Mouse (Mus musculus) heart, postnatal 10 days (tissue): ENCODE data around the gene Dohh. TPM values are rescaled to one million over a fixed set of nuclear protein-coding genes. Genes with fewer than 3 reads are reported as not detected.

ENCODE experiments used
- DNase-seq, 2 experiments: peaks; one replicate each; pipeline ENCODE4 v3.0.0; 2021
- intact Hi-C: fragments of 180-260 bp; cut with DNase I; formaldehyde crosslinking; loops from one replicate; pipeline ENCODE4 v1.15.1; 2025
- total RNA-seq, 2 experiments: library from RNA; stranded (reverse); gene quantifications; 2 replicates each; pipeline ENCODE4 v1.2.3; 2021

The Dohh gene
- total RNA-seq, 2 experiments from 2014 or later: 53.2 to 57.5 TPM

DNA sequence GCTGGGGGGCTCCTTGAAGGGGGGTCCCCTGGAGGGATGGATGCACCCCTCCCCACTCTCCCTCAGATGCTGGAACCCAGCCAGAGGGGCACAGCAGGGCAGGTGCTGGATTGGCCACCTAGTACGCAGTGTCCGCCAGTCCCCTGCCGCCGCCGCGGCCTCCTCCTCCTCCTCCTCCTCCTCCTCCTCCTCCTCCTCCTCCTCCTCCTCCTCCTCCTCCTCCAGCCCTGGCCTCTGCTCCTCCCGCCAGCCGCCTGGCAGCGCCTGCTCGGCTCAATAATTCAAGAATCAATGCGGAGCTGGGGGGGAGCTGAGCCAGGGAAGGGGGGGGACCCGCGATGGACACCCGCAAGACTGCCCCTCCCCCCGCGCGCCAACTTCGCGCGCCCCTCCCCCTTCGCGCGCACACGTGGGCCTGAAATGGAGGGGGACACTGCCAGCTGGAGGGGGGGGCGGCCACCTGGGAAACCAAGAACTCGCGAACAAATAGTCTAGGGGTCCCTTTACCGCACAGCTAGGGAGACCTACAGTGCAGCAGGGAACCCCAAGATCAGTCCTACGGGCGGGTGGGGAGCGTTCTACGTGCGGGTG, 41.9 kb downstream of the Dohh start:
- intact Hi-C loops: no loop called here
- peak; percentile 37 to 58 for DNase-seq

- DNase-seq: peak; percentile 78 to 80
- intact Hi-C loops: no loop called here
Observed at GRCm38 (mm10) chr10:81426897-81427296, 42.7 kb downstream of the Dohh start.

- DNase-seq: no peak
- intact Hi-C loops: no loop called here
Observed at GRCm38 (mm10) chr10:81427327-81427726, 43.1 kb downstream of the Dohh start.

- intact Hi-C loops: loop anchor here (1.0 kb wide), 1 partner anchor 14 kb away; no protein-coding TSS in a partner anchor
- DNase-seq: peak; percentile 11 to 25
Observed at GRCm38 (mm10) chr10:81427804-81428506, 43.7 kb downstream of the Dohh start.

- peak in 1 of 2 experiments; percentile 10 for DNase-seq
- intact Hi-C loops: loop anchor here (1.0 kb wide), 1 partner anchor 14 kb away; no protein-coding TSS in a partner anchor
Observed at GRCm38 (mm10) chr10:81428507-81428870, 44.3 kb downstream of the Dohh start.

DNA sequence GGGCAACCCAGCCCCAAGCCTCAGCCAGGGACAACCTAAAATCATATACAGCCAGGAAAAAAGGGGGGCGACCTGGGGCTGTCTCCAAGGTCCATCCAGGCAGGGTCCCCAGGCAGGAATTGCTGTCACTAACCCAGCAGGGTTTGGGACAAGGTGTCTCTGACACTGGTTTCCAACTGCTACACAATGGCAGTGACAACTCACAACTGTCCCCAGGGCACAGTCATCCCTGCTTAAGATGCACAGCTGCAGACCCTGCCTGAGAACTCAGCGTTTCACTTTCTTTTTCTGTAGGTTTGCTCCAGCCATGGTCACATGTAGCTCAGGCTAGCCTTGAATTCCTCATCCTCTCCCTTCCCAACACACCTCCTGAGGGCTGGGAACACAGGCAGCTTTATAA, 44.9 kb downstream of the Dohh start:
- no peak for DNase-seq
- intact Hi-C loops: no loop called here

DNA sequence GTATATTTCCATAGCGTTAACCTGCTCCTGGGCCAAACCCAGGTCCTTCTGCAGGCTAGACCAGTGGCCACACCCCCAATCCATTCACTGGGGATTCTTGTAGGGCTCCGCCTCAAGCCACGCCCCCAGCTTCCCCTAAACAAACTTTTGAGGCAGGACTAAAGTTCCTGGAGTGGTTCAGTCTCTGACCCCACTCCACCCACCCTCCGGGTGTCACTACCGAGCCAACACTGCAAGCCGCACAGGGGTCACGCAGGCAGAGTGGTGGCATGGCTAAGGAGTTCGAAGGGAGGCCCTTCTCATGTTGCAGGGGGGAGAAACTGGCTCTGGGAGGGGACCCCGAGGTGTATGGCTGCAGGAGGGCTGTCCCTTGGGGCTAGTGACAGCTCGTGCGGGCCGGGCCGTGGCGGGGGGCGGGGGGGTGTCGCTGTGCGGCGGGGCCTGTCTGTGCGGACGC, 45.4 kb downstream of the Dohh start:
- intact Hi-C loops: no loop called here
- DNase-seq: peak; percentile 92

GRCm38 (mm10) chr10:81430141-81430830, 46.1 kb downstream of the Dohh start:
- intact Hi-C loops: no loop called here
- peak; percentile 89 to 92 for DNase-seq

GRCm38 (mm10) chr10:81430831-81431525, 46.8 kb downstream of the Dohh start:
- DNase-seq: peak; percentile 67 to 74
- intact Hi-C loops: no loop called here

DNA sequence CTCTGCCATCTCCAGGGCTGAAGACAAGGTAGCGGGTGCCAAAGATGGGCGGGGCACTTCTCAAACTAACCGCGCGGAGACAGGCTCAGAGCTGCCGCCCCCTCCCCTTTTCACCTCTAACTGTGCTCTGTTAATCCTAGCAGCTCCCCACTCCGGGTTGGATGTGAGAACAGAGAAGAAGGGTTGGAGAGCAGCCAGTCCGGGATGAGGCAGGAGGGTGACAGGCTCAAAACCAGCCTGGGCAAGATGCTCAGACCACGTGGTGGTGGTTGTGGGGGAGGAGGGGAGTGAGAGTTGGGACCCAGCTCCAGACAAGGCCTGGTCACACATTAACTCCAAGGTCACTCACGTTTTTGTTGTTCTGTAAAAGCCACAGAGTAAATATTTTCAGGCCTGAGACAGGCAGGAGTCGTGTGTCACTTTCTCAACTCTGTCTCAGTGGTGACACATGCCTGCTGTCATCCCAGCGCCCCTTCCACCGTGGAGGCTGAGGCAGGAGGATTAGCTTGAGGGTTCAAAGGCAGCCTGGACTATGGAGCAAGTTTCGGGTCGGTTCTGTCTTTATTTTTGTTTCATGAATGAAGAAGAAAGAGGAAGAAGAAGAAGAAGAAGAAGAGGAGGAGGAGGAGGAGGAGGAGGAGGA, 47.4 kb downstream of the Dohh start:
- peak; percentile 34 to 57 for DNase-seq
- intact Hi-C loops: no loop called here

DNA sequence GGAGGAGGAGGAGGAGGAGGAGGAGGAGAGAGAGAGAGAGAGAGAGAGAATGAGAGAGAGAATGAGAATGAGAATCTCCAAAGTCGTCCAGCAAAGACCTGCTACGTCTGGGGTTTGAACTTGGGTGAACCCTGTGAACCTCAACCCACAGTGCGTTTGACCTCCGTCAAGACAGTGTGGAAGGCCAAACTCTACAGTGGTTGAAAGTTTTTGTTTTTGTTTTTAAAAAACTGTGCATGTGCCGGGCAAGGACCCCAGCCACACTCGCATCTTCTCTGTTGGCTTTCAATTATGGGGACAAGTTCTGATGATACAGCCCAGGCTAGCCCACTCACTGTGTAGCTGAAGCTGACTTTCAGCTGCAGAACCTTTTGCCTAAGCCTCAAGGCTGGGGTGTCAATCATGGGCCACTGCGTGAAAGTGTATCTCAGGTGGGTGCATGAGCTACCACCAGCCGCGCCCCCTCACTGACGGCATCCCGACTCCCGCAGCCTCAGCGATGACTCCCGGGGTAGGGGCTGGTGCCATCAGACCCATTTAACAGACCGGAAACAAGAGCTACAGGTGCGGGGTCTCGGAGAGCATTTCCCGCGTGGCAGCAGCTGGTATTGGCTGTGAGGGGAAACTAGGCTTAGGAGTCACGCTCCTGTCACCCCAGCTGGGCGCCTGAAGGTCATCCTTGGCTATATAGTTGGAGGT, 48.1 kb downstream of the Dohh start:
- DNase-seq: peak in 1 of 2 experiments; percentile 11
- intact Hi-C loops: no loop called here

DNA sequence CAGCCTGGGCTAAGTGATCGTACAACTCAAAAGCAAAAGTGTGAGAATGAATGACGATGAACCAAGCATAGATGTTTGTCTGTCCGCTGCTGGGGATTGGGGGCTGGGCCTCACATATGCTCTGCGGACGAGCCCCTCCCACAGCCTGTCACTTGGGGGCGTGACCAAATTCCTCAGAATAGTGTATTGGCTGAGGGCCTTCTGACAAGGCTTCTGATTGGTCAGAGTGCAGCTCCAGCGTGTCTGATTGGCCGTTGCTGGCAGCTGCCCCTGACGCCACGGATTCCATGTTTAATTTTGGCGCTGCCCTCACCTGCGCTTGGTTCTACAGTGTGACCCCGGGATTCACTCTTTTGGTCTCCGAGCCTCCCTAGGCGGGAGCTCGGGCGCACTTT, 48.6 kb downstream of the Dohh start:
- intact Hi-C loops: no loop called here
- DNase-seq: peak; percentile 96 to 97

DNA sequence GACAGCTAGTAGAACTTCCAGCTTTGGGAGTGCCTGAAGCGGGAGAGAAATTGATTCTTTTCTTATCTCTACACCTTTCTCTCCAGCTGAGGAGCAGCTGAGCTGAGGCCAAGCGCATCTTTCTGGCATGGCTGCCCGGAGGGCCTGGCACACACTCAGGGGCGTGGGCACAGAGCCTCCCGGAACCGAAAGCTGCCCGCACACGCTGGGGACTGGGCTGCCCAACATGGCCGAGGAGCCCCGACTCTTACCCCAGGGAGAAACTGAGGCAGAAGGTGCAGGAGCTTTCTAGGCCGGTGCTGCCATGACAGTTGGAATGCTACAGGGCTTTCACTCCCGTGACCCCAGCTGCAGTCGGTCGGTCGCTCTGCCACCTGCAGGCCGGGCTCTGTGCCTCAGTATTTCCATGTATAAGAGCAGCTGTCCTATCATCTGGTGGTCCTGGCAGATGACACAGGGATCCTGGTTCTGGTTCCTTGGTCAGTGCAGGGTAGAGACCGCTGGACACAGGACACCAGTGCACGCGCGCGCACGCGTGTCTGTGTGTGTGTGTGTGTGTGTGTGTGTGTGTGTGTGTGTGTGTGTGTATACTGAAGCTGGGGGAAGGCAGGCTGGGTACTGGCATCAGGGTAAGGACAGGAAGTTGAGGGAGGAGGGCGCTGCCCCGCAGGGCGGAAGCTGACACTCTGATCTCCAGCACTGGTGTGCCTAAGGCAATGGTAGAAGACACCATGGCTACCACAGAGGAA, 49.5 kb downstream of the Dohh start:
- intact Hi-C loops: no loop called here
- DNase-seq: peak; percentile 47 to 54

DNA sequence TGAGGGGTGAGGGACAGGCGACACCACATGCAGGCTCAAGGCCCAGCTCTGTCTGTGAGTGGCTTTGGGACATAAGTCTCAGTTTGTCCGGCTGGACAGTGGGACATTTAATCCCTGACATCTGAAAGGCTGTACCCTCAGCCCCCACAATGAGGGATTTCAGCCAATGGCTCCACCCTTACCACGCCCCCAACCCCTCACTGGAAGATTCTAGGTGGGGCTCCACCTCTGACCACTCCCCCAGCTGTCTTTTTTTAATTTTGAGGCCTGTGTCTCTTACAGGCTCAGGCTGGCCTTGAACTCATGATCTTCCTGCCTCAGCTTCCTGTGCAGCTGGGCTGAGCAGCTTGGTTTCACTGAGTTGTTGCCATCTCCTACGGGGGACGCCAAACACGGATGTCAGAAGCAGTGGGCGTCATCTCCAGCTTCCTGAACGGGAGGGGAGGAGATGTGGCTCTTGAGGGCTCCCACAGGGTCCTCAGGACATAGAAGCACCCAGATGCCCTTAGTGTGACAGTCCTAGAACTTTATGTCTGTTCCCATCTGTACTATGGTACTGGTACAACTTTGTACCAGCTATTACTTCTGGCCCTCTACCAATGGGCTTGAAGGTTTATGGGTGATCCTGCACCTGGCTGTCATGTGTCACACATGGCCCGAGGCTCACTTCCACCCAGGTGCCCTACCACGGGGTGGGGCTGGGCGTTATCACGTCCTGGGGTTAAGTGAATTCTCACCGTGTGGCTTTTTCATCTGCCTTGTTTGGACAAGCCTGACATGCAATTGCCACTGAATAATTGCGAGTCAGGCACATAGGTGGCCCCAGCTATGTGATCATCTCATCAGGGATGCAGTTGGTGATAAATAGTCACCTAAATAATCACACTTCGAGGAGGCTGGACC, 50.4 kb downstream of the Dohh start:
- intact Hi-C loops: no loop called here
- peak; percentile 19 to 32 for DNase-seq

- intact Hi-C loops: no loop called here
- peak; percentile 88 to 89 for DNase-seq
Observed at GRCm38 (mm10) chr10:81435436-81435835, 51.2 kb downstream of the Dohh start.
